Mouse (Mus musculus) liver, adult 2 months (tissue): ENCODE measurements around the gene Olfr695. TPM values are rescaled to one million over a fixed set of nuclear protein-coding genes. Genes with fewer than 3 reads are reported as not detected.

Experiments used
- DNase-seq: peaks from one replicate; pipeline ENCODE4 v3.0.0-alpha.2; 2011; ENCODE audit warnings: low read depth, low spot score; ENCODE audit errors: extremely low read depth
- H3K27ac ChIP-seq: fragments of 200-500 bp; replicated peaks from 2 replicates; pipeline ENCODE4 v1.5.1; 2012; ENCODE audit warnings: low read depth, mild to moderate bottlenecking, control low read depth, inconsistent platforms, low read length; ENCODE audit not compliant: insufficient read depth
- H3K27me3 ChIP-seq: fragments of 200-500 bp; 2 replicates; pipeline ENCODE4 v1.6.1; 2012; ENCODE audit warnings: mild to moderate bottlenecking, moderate library complexity, low read length, inconsistent platforms; ENCODE audit not compliant: control insufficient read depth, insufficient read depth
- H3K36me3 ChIP-seq: fragments of 200-500 bp; 2 replicates; pipeline ENCODE4 v1.6.1; 2012; ENCODE audit warnings: low read length, inconsistent platforms; ENCODE audit not compliant: control insufficient read depth, insufficient read depth
- H3K4me1 ChIP-seq: fragments of 200-500 bp; 2 replicates; pipeline ENCODE4 v1.6.1; 2011; ENCODE audit warnings: low read length; ENCODE audit not compliant: control insufficient read depth, insufficient read depth
- H3K4me3 ChIP-seq: fragments of 200-500 bp; 2 replicates; pipeline ENCODE4 v1.5.1; 2011; ENCODE audit warnings: low read depth, mild to moderate bottlenecking, control low read depth, low read length, moderate library complexity; ENCODE audit not compliant: insufficient read depth
- H3K79me2 ChIP-seq: fragments of 200-500 bp; 2 replicates; pipeline ENCODE4 v1.6.1; 2012; ENCODE audit warnings: inconsistent platforms, mild to moderate bottlenecking, low read length, moderate library complexity; ENCODE audit not compliant: control insufficient read depth, insufficient read depth
- H3K9ac ChIP-seq: fragments of 200-500 bp; 2 replicates; pipeline ENCODE4 v1.6.1; 2012; ENCODE audit warnings: low read depth, mild to moderate bottlenecking, control low read depth, inconsistent platforms, low read length
- CTCF ChIP-seq: fragments of 200-500 bp; IDR thresholded peaks from 2 replicates; pipeline ENCODE4 v1.5.1; 2011; ENCODE audit warnings: low read depth, low read length, control low read depth
- POLR2A ChIP-seq: fragments of 200-500 bp; IDR thresholded peaks from 2 replicates; pipeline ENCODE4 v1.6.1; 2011; ENCODE audit warnings: low read length, control low read depth; ENCODE audit not compliant: insufficient read depth; ENCODE audit errors: extremely low read depth
- WGBS: fragments of 180-500 bp; shearing (Covaris S2); methylation state at CpG from one replicate; pipeline ENCODE4 v1.1.7; 2018; 5-methylcytosine and 5-hydroxymethylcytosine counted together
- polyA plus RNA-seq: library from polyadenylated mRNA; depleted of rRNA; stranded (reverse); fragments of >200 nt; gene quantifications from 2 replicates; pipeline ENCODE4 v1.2.3, GENCODE M21; 2012; rRNA removed
- total RNA-seq: library from RNA; depleted of rRNA; stranded (reverse); fragments of >200 nt; gene quantifications from 2 replicates; pipeline ENCODE4 v1.2.3, GENCODE M21; 2014; rRNA removed

The Olfr695 gene
- total and polyA plus RNA-seq, 2 experiments, result not detected

DNA sequence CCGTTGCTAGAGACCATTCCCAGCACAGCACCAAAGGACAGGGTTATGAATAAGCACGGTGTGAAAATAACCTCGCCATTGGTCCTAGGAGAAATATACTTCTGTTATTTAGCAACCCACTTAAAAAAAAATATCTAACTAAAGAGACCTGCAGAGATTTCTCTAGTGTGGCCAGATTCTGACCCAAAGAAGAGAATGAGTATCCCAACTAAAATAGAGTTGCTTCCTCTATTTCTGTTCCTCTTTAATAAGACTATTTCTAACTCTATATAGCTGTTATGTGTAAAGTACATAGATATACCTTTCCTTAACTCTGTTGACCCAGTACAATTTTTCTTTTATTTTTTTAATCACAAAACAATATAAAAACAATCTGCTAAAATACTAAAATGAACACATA, 23.2 kb downstream of the Olfr695 start:
- H3K27me3 ChIP-seq, result no peaks in the 10 kb centered on the region
- no peak overlapping the region for H3K4me3 ChIP-seq
- 87% methylated on average over 3 of the region's 3 CpGs for WGBS
- H3K4me1 ChIP-seq, result no peaks in the 10 kb centered on the region
- H3K9ac ChIP-seq, result no peak overlapping the region
- TF ChIP-seq CTCF (no peak), POLR2A (no peak)
- no peaks in the 10 kb centered on the region for H3K79me2 ChIP-seq
- no peak overlapping the region for H3K27ac ChIP-seq
- no peak for DNase-seq
- no peaks in the 10 kb centered on the region for H3K36me3 ChIP-seq

- Histone ChIP-seq H3K36me3 (no peaks in the 10 kb centered on the region), H3K27me3 (no peaks in the 10 kb centered on the region), H3K9ac (no peak within 1 kb of the TSS), H3K27ac (no peak within 1 kb of the TSS), H3K79me2 (no peaks in the 10 kb centered on the region), H3K4me1 (no peaks in the 10 kb centered on the region), H3K4me3 (no peak within 1 kb of the TSS)
- TF ChIP-seq POLR2A (no peak), CTCF (no peak)
- 95% methylated on average over 1 of the region's 1 CpGs for WGBS
- no peak for DNase-seq
Observed at GRCm38 (mm10) chr7:106691714-106692113, 24.5 kb downstream of the Olfr695 start, which contains the start of gene Olfr694. TSS of gene Olfr694 (minus strand) at chr7:106691814.

DNA sequence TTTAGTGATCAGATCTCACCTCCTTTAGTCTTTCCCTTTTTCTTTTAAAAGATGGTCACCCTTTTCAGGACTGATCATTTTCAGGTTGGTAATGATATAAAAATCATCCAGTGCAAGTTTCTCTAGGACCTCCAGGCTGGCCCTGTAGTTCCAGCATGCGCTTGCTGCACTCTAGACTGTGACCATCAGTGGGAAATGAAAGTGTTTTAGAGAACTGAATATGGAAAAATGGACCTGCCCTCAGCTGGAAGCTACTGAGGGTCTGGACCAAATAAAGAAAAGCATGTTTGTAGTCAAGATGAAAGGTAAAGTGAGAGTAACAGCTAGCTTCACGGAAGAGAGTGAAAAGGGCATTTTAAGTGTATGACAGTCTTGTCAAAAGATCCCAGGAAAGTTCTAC, 30.8 kb downstream of the Olfr695 start:
- WGBS, result 84% methylated on average over 2 of the region's 2 CpGs

DNA sequence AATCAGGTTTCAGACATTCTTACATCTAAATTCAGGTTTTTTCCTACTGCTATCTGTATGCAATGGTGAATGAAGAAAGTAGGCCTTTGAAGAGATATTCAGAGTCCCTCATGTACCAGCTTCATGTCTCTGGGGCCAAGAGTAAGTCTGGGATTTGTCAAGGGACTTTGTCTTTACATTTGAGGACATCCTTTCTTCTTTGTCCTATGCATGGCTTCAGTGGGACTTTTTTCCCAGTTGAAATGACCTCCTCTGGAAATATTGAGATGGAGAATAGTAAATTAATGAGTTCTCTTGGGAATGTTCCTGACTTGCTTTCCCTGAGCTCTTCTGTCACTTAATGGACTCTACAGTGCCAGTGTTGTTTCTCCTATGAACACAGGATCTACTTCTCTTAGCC, 35.7 kb downstream of the Olfr695 start, which contains the start of gene Olfr693:
Gene Olfr693 (minus strand): TSS at position 101 of the 400 bp plus-strand sequence.
- no peak within 1 kb of the TSS for H3K27ac ChIP-seq
- H3K27me3 ChIP-seq, result no peaks in the 10 kb centered on the region
- TF ChIP-seq POLR2A (no peak), CTCF (no peak)
- H3K36me3 ChIP-seq, result no peaks in the 10 kb centered on the region
- H3K9ac ChIP-seq, result no peak within 1 kb of the TSS
- H3K4me1 ChIP-seq, result no peaks in the 10 kb centered on the region
- no peak within 1 kb of the TSS for H3K4me3 ChIP-seq
- DNase-seq, result no peak
- no peaks in the 10 kb centered on the region for H3K79me2 ChIP-seq

More for the DNA sequence above, 30.8 kb downstream of the Olfr695 start:
- no peaks in the 10 kb centered on the region for H3K79me2 ChIP-seq
- no peaks in the 10 kb centered on the region for H3K27me3 ChIP-seq
- DNase-seq, result no peak
- no peak overlapping the region for H3K4me3 ChIP-seq
- TF ChIP-seq CTCF, result no peak
- H3K36me3 ChIP-seq, result no peaks in the 10 kb centered on the region
- H3K4me1 ChIP-seq, result no peaks in the 10 kb centered on the region
- no peak overlapping the region for H3K9ac ChIP-seq
- H3K27ac ChIP-seq, result no peak overlapping the region

Other genes with a start within 250 kb of the Olfr695 start
- gene Olfr693, start 35.8 kb downstream of the Olfr695 start, total RNA-seq, result not detected in 2 replicates
- gene Olfr693, start 35.8 kb downstream of the Olfr695 start, polyA plus RNA-seq, result not detected in 2 replicates
- not detected in 2 replicates for gene Olfr694, start 24.6 kb downstream of the Olfr695 start, total RNA-seq
- gene Olfr694, start 24.6 kb downstream of the Olfr695 start, polyA plus RNA-seq, result not detected in 2 replicates
- not detected in 2 replicates for gene Olfr697, start 26.0 kb upstream of the Olfr695 start, total RNA-seq
- not detected in 2 replicates for gene Olfr697, start 26.0 kb upstream of the Olfr695 start, polyA plus RNA-seq
- gene Olfr698, start 39.0 kb upstream of the Olfr695 start, total RNA-seq, result not detected in 2 replicates
- gene Olfr698, start 39.0 kb upstream of the Olfr695 start, polyA plus RNA-seq, result not detected in 2 replicates
- not detected in 2 replicates for gene Olfr699, start 76.8 kb upstream of the Olfr695 start, total RNA-seq
- gene Olfr699, start 76.8 kb upstream of the Olfr695 start, polyA plus RNA-seq, result not detected in 2 replicates
- not detected in 2 replicates for gene Olfr700, start 92.4 kb upstream of the Olfr695 start, total RNA-seq
- not detected in 2 replicates for gene Olfr700, start 92.4 kb upstream of the Olfr695 start, polyA plus RNA-seq
- not detected in 2 replicates for gene Olfr701, start 97.7 kb upstream of the Olfr695 start, total RNA-seq
- not detected in 2 replicates for gene Olfr701, start 97.7 kb upstream of the Olfr695 start, polyA plus RNA-seq
- gene Olfr702, start 117.5 kb upstream of the Olfr695 start, total RNA-seq, result not detected in 2 replicates
- gene Olfr702, start 117.5 kb upstream of the Olfr695 start, polyA plus RNA-seq, result not detected in 2 replicates
- gene Olfr703, start 127.0 kb upstream of the Olfr695 start, total RNA-seq, result not detected in 2 replicates
- not detected in 2 replicates for gene Olfr703, start 127.0 kb upstream of the Olfr695 start, polyA plus RNA-seq
- not detected in 2 replicates for gene Olfr704, start 146.8 kb upstream of the Olfr695 start, total RNA-seq
- not detected in 2 replicates for gene Olfr704, start 146.8 kb upstream of the Olfr695 start, polyA plus RNA-seq
- not detected in 2 replicates for gene Olfr705, start 160.5 kb upstream of the Olfr695 start, total RNA-seq
- not detected in 2 replicates for gene Olfr705, start 160.5 kb upstream of the Olfr695 start, polyA plus RNA-seq
- not detected in 2 replicates for gene Olfr706, start 171.8 kb upstream of the Olfr695 start, total RNA-seq
- not detected in 2 replicates for gene Olfr706, start 171.8 kb upstream of the Olfr695 start, polyA plus RNA-seq
- not detected in 2 replicates for gene Olfr707, start 184.8 kb upstream of the Olfr695 start, total RNA-seq
- gene Olfr707, start 184.8 kb upstream of the Olfr695 start, polyA plus RNA-seq, result not detected in 2 replicates
- gene Olfr1532-ps1, start 191.6 kb upstream of the Olfr695 start, total RNA-seq, result not detected in 2 replicates
- gene Olfr1532-ps1, start 191.6 kb upstream of the Olfr695 start, polyA plus RNA-seq, result not detected in 2 replicates
- not detected in 2 replicates for gene Olfr709-ps1, start 215.8 kb upstream of the Olfr695 start, total RNA-seq
- not detected in 2 replicates for gene Olfr709-ps1, start 215.8 kb upstream of the Olfr695 start, polyA plus RNA-seq
- not detected in 2 replicates for gene Olfr710, start 231.9 kb upstream of the Olfr695 start, total RNA-seq
- not detected in 2 replicates for gene Olfr710, start 231.9 kb upstream of the Olfr695 start, polyA plus RNA-seq
- not detected in 2 replicates for gene Olfr6, start 247.5 kb upstream of the Olfr695 start, total RNA-seq
- not detected in 2 replicates for gene Olfr6, start 247.5 kb upstream of the Olfr695 start, polyA plus RNA-seq